Mouse (Mus musculus): Measurements from ENCODE around the gene Tmed2.
A peak's percentile ranks its signal among the peaks of the same experiment; 100 is the strongest.
"Not testable (repeated sequence)": the region's sequence is repeated elsewhere in the genome, so short reads cannot be mapped to it uniquely, and the experiment has no call there.

The Tmed2 gene

DNA sequence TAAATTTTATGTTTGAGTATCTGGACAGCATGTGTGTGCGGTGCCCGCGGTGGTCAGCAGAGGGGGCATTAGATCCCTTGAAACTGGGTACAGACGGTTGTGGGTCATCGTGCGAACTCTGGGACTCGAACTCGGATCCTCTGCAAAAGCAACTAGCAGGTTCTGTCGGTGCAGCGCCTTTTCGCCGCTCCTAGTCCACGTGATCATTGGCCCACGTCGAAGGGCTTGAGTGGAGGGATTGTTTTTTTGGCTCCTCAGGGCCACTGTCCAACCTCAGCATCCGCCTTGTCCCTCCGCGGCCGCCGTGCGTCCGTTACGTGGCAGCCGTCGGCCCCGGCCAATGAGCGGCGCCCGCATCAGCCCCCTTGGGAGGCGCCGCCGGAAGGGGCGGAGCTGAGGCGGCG is at the start of gene Tmed2:
Gene Tmed2 (plus strand): TSS at position 313 of the 404 bp plus-strand sequence.
- DNase-seq (ENCODE audit: low read depth, low spot score) = peak; percentile 98

GRCm38 (mm10) chr5:124491732-124492131 is 48.8 kb upstream of the Tmed2 start:
- DNase-seq (ENCODE audit: low read depth, low spot score) = no peak

DNA sequence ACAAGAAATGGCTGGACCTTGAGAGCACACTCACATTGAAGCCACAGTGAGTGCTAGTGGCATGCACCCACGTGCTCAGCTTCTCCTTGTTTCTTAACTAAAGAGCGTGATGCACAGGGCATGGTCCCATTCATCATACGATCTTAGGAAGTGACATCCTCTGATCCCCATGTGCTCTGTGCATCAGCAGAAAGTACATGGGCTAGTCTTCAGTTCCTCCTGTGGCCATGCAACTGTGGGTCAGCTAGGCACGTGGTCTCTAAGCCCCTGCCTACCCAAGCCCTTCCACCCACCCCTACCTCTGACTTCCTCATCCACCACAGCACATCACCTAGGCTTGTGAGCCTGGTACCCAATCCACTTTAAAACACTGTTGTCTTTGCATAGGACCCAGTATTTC is 47.9 kb upstream of the Tmed2 start:
- DNase-seq (ENCODE audit: low read depth, low spot score) = no peak

DNA sequence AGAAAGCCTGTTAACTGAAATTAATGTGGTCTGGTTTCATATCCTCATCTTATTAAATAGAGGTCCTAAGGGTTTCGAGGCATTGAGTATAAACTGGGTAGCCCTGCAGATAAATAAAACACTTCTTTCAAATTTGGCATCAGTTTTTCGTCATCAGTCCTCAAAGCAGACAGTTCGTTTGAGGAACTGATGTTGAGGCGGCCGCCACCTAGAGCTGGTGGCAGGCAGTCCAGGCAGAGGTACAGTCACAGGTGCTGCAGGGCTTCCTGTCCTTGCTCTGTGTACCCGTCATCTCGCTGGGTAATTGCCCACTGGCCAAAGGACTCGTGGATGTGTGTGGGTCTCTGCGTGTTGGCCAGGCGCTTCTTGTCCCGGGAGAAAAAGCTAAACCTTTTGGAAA is 47.0 kb upstream of the Tmed2 start:
- DNase-seq (ENCODE audit: low read depth, low spot score) = no peak

GRCm38 (mm10) chr5:124495547-124495946 is 44.9 kb upstream of the Tmed2 start:
- no peak for DNase-seq (ENCODE audit: low read depth, low spot score)

DNA sequence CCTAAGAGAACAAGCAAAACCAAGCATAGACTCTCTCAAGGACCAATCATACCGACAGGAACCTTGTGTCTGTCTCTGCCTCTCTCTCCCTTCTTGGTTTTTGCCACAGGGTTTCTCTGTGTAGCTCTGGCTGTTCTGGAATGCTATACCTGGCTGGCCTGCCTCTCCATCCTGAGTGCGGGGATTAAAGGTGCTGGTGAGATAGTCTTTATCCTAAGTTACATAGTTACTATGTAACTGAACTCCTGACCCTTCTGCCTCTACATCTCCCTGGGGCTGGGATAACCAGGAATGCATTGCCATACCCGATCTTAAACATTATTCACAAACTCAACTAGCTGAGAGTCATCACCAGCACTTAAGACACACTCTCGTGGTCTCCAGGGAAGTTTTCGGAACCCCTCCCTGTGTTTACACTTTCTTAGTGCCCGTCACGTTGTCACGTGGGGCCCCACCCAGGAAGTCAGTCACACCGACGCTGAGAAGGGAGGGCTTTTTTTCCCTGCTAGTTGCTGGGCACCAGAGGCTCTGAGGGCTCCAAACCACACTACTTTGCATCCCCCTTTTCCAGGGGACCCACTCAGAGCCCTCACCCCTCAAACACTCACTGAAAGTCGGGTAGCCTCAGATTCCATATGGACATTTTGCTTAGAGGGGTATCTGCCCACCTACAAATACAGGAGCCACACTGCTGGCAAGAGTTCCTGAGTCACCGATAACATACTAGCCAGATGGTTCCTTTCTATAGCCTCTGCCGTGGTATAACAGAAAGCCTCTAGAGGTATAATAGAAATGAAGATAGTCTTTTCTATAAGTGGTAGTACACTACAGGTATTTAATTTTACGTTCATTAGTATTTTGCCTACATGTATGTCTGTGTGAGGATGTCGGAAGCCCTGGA is 43.6 kb upstream of the Tmed2 start:
- no peak for DNase-seq (ENCODE audit: low read depth, low spot score)

DNA sequence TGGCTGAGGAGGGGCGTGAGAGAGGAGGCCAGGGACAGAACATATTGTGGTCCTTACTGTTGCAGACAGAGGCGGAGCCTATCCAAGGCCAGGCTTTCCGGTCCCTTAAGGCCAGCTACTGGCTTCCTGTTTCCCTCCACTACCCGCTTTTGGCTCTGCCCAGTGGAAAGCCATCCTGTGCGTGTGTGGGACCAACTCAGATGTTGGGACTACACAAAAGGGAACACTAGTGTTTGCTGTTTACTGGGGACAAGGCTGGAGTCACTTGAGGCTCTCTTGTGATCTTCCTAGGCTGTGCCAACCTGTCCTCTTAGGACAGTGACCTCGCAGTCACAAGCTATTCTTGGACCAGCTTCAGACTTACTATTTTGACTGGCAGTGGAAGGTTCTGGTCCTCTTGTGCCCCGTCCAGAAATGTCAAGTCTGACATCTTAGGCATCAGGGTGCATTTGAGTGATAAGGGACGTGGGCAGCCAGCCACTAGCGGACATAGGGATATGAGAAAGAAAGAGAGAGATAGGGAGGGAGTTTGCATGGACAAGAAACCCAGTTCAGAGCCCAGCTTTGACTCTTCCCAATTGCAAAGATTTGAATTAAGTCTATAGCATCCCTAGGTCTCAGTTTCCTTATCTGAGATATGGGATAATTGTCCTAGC is 42.1 kb upstream of the Tmed2 start:
- DNase-seq (ENCODE audit: low read depth, low spot score) = peak; percentile 91

DNA sequence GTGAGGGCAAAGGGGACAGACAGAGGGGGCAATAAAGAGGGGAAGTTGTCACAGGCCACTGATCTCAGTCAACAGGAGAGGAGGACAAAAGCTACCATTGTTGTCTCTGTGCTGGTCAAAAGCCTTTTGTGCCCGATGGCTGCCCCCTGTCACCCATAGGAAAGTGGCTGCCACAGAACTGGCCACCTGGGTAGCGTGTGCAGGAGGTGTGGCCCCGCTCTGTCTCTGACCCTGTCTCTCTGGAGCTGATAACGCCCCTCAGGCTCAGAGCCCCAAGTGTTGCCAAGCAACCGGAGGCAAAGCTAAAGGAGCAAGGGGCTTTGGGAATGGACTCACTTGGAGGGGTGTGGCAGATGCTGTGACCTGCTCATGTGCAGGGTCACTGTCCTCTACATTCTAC is 41.5 kb upstream of the Tmed2 start:
- DNase-seq (ENCODE audit: low read depth, low spot score) = no peak

GRCm38 (mm10) chr5:124500037-124500436 is 40.5 kb upstream of the Tmed2 start:
- not testable (repeated sequence) for DNase-seq (ENCODE audit: low read depth, low spot score)

- no peak for DNase-seq (ENCODE audit: low read depth, low spot score)
Observed at GRCm38 (mm10) chr5:124500573-124500972, 39.9 kb upstream of the Tmed2 start.

GRCm38 (mm10) chr5:124501541-124501940 is 39.0 kb upstream of the Tmed2 start:
- DNase-seq (ENCODE audit: low read depth, low spot score) = peak; percentile 64

- DNase-seq (ENCODE audit: low read depth, low spot score) = no peak
Observed at GRCm38 (mm10) chr5:124503742-124504141, 36.8 kb upstream of the Tmed2 start.

GRCm38 (mm10) chr5:124505235-124505634 is 35.3 kb upstream of the Tmed2 start:
- no peak for DNase-seq (ENCODE audit: low read depth, low spot score)

GRCm38 (mm10) chr5:124506731-124507359 is 33.6 kb upstream of the Tmed2 start:
- peak; percentile 95 for DNase-seq (ENCODE audit: low read depth, low spot score)

GRCm38 (mm10) chr5:124509200-124509599 is 31.3 kb upstream of the Tmed2 start:
- no peak for DNase-seq (ENCODE audit: low read depth, low spot score)

DNA sequence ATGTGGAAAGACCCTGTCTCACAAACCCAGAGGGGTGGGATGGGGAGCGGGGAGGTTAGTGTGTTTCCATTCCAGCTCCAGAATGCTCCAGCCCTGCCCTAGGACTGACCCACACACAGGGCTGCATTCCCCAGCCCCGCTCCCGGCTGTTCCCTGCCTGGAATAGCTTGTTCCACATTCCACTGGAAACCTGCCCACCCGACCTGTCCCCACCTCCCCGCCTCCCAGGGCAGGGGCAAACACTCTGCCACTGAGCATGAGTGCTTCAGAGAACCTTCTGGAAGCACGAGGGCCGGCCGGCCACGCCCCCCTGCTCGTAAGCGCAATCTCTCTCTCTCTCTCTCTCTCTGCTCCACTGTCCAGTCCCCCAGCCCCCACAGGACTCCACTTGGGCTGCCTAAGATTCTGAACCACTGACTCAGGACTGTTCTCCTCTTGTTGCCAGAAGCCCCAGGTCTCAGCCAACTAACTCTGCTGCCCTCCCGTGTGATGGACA is 30.7 kb upstream of the Tmed2 start:
- peak; percentile 91 for DNase-seq (ENCODE audit: low read depth, low spot score)

DNA sequence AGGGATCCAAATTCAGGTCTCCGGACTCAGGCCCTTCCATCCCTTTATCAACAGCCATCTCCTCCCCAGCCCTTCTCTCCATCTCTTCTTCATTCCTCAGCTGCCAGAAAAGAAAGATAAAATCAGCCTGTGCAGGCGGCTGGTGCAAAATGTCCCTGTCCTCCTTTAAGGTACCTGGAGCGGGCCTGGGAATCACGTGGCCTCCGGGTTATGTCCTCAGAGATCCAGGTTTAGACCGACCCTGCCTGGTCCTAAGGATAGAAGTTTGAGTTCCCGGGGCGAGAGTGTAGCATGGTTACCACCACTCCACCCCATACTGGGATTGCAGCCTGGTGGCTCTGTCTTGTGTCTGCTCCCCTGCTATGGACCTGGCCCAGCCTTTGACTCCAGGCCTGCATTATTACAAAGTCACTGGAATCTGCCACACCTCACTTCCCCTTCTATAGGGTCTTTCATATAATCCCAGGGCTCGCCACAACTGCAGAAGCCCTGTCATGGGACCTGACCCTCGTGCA is 29.9 kb upstream of the Tmed2 start:
- DNase-seq (ENCODE audit: low read depth, low spot score) = no peak

DNA sequence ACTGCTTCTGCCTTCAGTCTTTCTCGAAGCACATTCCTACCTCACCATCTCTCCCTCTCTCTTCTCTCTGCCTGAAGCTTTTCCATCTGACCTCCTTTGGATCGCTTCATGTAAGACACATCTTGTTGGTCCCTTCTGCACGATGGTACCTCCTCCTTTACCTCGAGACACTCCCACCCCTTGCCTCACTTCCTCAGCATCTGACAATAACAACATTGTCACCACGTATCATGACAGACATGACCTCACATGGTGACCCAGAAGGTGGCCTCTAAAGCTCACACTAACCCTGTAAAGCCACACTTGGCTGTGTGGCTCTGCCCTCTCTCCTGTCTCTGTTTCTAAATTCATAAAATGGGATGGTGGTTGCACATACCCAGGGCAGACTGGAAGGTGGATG is 24.7 kb upstream of the Tmed2 start:
- no peak for DNase-seq (ENCODE audit: low read depth, low spot score)

DNA sequence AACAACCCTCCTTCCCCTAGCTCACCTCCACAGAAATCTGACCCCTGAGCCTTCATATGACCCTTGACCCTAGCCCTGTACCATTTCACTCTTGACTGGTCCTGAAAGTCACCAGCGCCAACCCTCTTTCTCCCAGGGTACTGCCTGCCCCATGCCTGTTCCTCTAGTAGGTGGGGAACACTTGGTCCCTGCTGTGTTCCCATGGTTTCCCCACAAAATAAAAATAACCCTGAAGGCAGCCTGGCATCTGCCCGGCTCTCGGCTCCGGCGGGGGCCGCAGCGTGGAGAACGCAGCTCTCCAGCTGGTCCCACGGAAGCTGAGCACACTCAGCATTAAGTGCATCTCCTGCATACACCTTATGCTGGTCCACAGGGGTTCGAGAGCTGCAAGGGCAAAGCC is 21.8 kb upstream of the Tmed2 start:
- no peak for DNase-seq (ENCODE audit: low read depth, low spot score)

- DNase-seq (ENCODE audit: low read depth, low spot score) = no peak
Observed at GRCm38 (mm10) chr5:124521588-124521987, 18.9 kb upstream of the Tmed2 start.

- DNase-seq (ENCODE audit: low read depth, low spot score) = no peak
Observed at GRCm38 (mm10) chr5:124523032-124523431, 17.5 kb upstream of the Tmed2 start.

DNA sequence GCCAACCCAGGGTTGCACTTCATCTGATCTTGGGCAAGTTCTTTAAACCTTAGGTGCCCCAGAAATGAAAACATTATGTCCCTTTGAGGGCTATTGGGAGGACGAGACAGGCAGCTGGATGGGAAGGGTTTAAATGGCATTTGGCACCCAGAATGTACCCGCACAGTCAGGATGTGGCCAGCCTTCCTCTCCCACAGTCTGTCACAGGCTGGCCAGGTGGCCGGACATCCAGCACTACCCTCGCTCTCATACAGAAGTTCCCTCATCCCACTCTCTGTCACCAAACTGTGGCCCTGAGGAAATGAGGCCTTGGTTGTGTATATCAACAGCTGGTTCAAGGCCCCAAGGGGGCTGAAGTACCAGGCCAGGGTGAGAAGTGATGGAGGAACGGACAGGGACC is 15.6 kb upstream of the Tmed2 start:
- DNase-seq (ENCODE audit: low read depth, low spot score) = no peak

Data from skeletal muscle tissue, adult 2 months (tissue).